Mouse (Mus musculus) heart, postnatal 0 days (tissue): ENCODE measurements around the gene Coro1c.

ENCODE experiments used
- CTCF ChIP-seq: IDR thresholded peaks from 2 replicates; pipeline ENCODE4 v1.5.1; 2016; ENCODE audit warnings: antibody characterized with exemption, control low read depth, low read depth
- EP300 ChIP-seq: IDR thresholded peaks from 2 replicates; pipeline ENCODE4 v1.6.1; 2016; ENCODE audit warnings: antibody characterized with exemption, low read depth

- TF ChIP-seq CTCF (no peak), EP300 (no peak)
Measured at GRCm38 (mm10) chr5:113899543-113899942, 9.0 kb downstream of the Coro1c start.
